Mouse (Mus musculus) ES-Bruce4 (cell line): ENCODE measurements around the gene 9930111J21Rik2. TPM values are rescaled to one million over a fixed set of nuclear protein-coding genes. Genes with fewer than 3 reads are reported as not detected.
"Not testable (repeated sequence)": the region's sequence is repeated elsewhere in the genome, so short reads cannot be mapped to it uniquely, and the experiment has no call there.

Experiments used
- H3K27ac ChIP-seq: 2 replicates; pipeline ENCODE4 v1.5.1; 2012; ENCODE audit warnings: low read length, inconsistent platforms; ENCODE audit not compliant: insufficient read depth
- H3K27me3 ChIP-seq: 2 replicates; pipeline ENCODE4 v1.6.1; 2012; ENCODE audit warnings: mild to moderate bottlenecking, low read length, inconsistent platforms; ENCODE audit not compliant: control insufficient read depth, poor library complexity, insufficient read depth, severe bottlenecking
- H3K36me3 ChIP-seq: 2 replicates; pipeline ENCODE4 v1.6.1; 2012; ENCODE audit warnings: inconsistent platforms, mild to moderate bottlenecking, low read length, moderate library complexity; ENCODE audit not compliant: control insufficient read depth, poor library complexity, insufficient read depth, severe bottlenecking
- H3K4me1 ChIP-seq: one replicate; pipeline ENCODE4 v1.8.1; 2011; ENCODE audit warnings: low read length; ENCODE audit not compliant: control insufficient read depth, insufficient read depth
- H3K4me3 ChIP-seq: 2 replicates; pipeline ENCODE4 v1.5.1; 2011; ENCODE audit warnings: low read depth, mild to moderate bottlenecking, low read length
- H3K9ac ChIP-seq: 2 replicates; pipeline ENCODE4 v1.6.1; 2012; ENCODE audit warnings: low read depth, mild to moderate bottlenecking, inconsistent platforms; ENCODE audit not compliant: poor library complexity, severe bottlenecking
- H3K9me3 ChIP-seq: replicated peaks from 2 replicates; pipeline ENCODE4 v1.6.1; 2012; ENCODE audit warnings: mild to moderate bottlenecking, low read length, inconsistent platforms; ENCODE audit not compliant: control insufficient read depth, poor library complexity, insufficient read depth, severe bottlenecking
- polyA plus RNA-seq: library from polyadenylated mRNA; stranded (reverse); fragments of >200 nt; gene quantifications from 2 replicates; pipeline ENCODE4 v1.2.4, GENCODE M21; 2011; ENCODE audit warnings: low read depth; ENCODE audit not compliant: missing spikeins, insufficient read depth, insufficient read length

The 9930111J21Rik2 gene
- polyA plus RNA-seq, 1 experiment: 0.31 TPM

- H3K4me3 ChIP-seq, H3K4me1 ChIP-seq, H3K9me3 ChIP-seq, H3K9ac ChIP-seq, H3K27ac ChIP-seq, H3K36me3 ChIP-seq, H3K27me3 ChIP-seq: not testable (repeated sequence)
Observed at GRCm38 (mm10) chr11:49060061-49060460, 9.0 kb upstream of the 9930111J21Rik2 start.

GRCm38 (mm10) chr11:49051894-49052293 lies 852 bp upstream of the 9930111J21Rik2 start:
- H3K4me1 ChIP-seq, H3K9me3 ChIP-seq, H3K27ac ChIP-seq, H3K4me3 ChIP-seq, H3K27me3 ChIP-seq, H3K9ac ChIP-seq, H3K36me3 ChIP-seq: not testable (repeated sequence)

- H3K27ac ChIP-seq, H3K4me3 ChIP-seq, H3K9me3 ChIP-seq, H3K27me3 ChIP-seq, H3K36me3 ChIP-seq, H3K4me1 ChIP-seq, H3K9ac ChIP-seq: not testable (repeated sequence)
Observed at GRCm38 (mm10) chr11:49050064-49050463, 978 bp downstream of the 9930111J21Rik2 start.

- not testable (repeated sequence) for H3K4me3 ChIP-seq, H3K27ac ChIP-seq, H3K9me3 ChIP-seq, H3K9ac ChIP-seq, H3K36me3 ChIP-seq, H3K27me3 ChIP-seq, H3K4me1 ChIP-seq
Observed at GRCm38 (mm10) chr11:49012074-49012473, 39.0 kb downstream of the 9930111J21Rik2 start.

- not testable (repeated sequence) for H3K4me1 ChIP-seq, H3K9me3 ChIP-seq
Observed at GRCm38 (mm10) chr11:49006785-49007184, 44.3 kb downstream of the 9930111J21Rik2 start.

GRCm38 (mm10) chr11:49006317-49006716 lies 44.7 kb downstream of the 9930111J21Rik2 start:
- not testable (repeated sequence) for H3K4me1 ChIP-seq, H3K4me3 ChIP-seq, H3K27ac ChIP-seq, H3K36me3 ChIP-seq, H3K9ac ChIP-seq, H3K27me3 ChIP-seq, H3K9me3 ChIP-seq

More at GRCm38 (mm10) chr11:49006785-49007184, 44.3 kb downstream of the 9930111J21Rik2 start:
- not testable (repeated sequence) for H3K27me3 ChIP-seq, H3K27ac ChIP-seq, H3K9ac ChIP-seq, H3K4me3 ChIP-seq, H3K36me3 ChIP-seq

GRCm38 (mm10) chr11:49000411-49000810 lies 50.6 kb downstream of the 9930111J21Rik2 start:
- not testable (repeated sequence) for H3K9ac ChIP-seq, H3K27me3 ChIP-seq, H3K36me3 ChIP-seq, H3K27ac ChIP-seq, H3K4me3 ChIP-seq, H3K9me3 ChIP-seq, H3K4me1 ChIP-seq

GRCm38 (mm10) chr11:48994018-48994417 lies 57.0 kb downstream of the 9930111J21Rik2 start, which contains the start of gene Tgtp1:
TSS of gene Tgtp1 (minus strand) at chr11:48994172.
- not testable (repeated sequence) for H3K27ac ChIP-seq, H3K9me3 ChIP-seq, H3K4me1 ChIP-seq

GRCm38 (mm10) chr11:48993296-48993695 lies 57.7 kb downstream of the 9930111J21Rik2 start:
- H3K9me3 ChIP-seq, H3K4me1 ChIP-seq, H3K9ac ChIP-seq, H3K27ac ChIP-seq, H3K36me3 ChIP-seq, H3K27me3 ChIP-seq, H3K4me3 ChIP-seq: not testable (repeated sequence)

More at GRCm38 (mm10) chr11:48994018-48994417, 57.0 kb downstream of the 9930111J21Rik2 start, which contains the start of gene Tgtp1:
- H3K36me3 ChIP-seq, H3K27me3 ChIP-seq, H3K4me3 ChIP-seq, H3K9ac ChIP-seq: not testable (repeated sequence)

- H3K36me3 ChIP-seq, H3K9me3 ChIP-seq, H3K27ac ChIP-seq, H3K9ac ChIP-seq, H3K27me3 ChIP-seq, H3K4me3 ChIP-seq, H3K4me1 ChIP-seq: not testable (repeated sequence)
Observed at GRCm38 (mm10) chr11:48991740-48992520, 59.1 kb downstream of the 9930111J21Rik2 start, which contains the start of gene Gm12185. TSS of gene Gm12185 (minus strand) at chr11:48992226.
